Mouse (Mus musculus) large intestine, adult 2 months (tissue): Measurements from ENCODE around the gene Zfp952. TPM values are rescaled to one million over a fixed set of nuclear protein-coding genes. Genes with fewer than 3 reads are reported as not detected.
"Not testable (repeated sequence)": the region's sequence is repeated elsewhere in the genome, so short reads cannot be mapped to it uniquely, and the experiment has no call there.

ENCODE experiments used
- DNase-seq: peaks from one replicate; pipeline ENCODE4 v3.0.0-alpha.2; 2012; ENCODE audit warnings: low read depth, low spot score
- WGBS: fragments of 180-500 bp; shearing (Covaris S2); methylation state at CpG from one replicate; pipeline ENCODE4 v1.1.7; 2018; 5-methylcytosine and 5-hydroxymethylcytosine counted together
- polyA plus RNA-seq: library from polyadenylated mRNA; depleted of rRNA; stranded (reverse); fragments of >200 nt; gene quantifications from 2 replicates; pipeline ENCODE4 v1.2.3, GENCODE M21; 2012; rRNA removed

The Zfp952 gene
- polyA plus RNA-seq, result 2.2 and 3.0 TPM in 2 replicates

GRCm38 (mm10) chr17:32992699-32993474 lies at the start of gene Zfp952:
Gene Zfp952, plus strand, starts transcription at chr17:32993129.
- DNase-seq, result peak; percentile 89
- under 1% methylated on average over 21 of the region's 21 CpGs for WGBS

DNA sequence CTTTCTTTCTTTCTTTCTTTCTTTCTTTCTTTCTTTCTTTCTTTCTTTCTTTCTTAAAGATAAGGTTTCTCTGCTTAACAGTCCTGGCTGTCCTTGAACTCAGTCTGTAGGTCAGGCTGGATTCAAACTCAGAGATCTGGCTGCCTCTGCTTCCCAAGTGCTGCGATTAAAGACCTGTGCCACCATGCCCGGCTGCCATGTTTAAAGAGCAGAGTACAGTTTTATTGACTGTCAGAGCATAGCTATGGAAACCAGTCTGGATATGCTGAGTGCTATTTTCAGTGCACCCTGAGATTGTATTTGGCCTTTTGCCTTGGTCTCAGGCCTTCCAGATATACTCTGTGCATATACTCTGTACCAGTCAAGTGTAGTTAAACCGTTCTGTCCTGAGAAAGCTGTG lies 49.3 kb upstream of the Zfp952 start:
- DNase-seq, result no peak
- 90% methylated on average over 3 of the region's 3 CpGs for WGBS

DNA sequence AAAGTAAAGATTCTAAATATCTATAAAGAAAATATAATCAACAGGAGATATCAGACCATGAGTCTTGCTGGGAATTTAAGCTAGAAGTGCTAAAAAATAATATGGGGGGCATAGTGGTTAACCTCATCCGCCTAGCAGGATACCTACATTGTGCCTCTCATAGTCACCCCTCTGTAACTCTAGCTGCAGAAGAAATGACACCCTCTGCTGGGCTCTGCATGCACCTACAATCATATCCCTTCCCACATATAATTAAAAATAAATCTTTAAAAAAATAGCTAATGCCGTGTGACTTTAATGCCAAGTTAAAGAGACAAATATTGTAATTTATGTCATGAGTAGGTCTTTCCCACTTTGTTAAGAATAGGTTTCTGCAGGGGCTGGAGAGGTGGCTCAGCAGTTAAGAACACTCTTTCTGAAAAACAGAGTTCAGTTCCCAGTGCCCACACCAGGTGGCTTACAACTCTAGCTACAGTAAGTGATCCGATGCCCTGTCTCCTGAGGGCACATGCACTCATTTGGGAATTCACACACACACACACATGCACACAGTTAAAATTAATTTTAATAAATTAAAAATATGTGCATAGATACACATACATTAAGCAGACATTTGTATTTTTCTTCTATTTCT lies 48.4 kb upstream of the Zfp952 start:
- WGBS, result 51% methylated on average over 3 of the region's 3 CpGs
- no peak for DNase-seq

GRCm38 (mm10) chr17:32946716-32947115 lies 46.2 kb upstream of the Zfp952 start:
- WGBS, result 15% methylated on average over 9 of the region's 9 CpGs
- DNase-seq, result no peak

- peak; percentile 99 for DNase-seq
- WGBS, result 2% methylated on average over 12 of the region's 12 CpGs
Measured at GRCm38 (mm10) chr17:32947215-32947914, 45.6 kb upstream of the Zfp952 start, which contains the start of gene Cyp4f13. Gene Cyp4f13, minus strand, starts transcription at chr17:32947402.

DNA sequence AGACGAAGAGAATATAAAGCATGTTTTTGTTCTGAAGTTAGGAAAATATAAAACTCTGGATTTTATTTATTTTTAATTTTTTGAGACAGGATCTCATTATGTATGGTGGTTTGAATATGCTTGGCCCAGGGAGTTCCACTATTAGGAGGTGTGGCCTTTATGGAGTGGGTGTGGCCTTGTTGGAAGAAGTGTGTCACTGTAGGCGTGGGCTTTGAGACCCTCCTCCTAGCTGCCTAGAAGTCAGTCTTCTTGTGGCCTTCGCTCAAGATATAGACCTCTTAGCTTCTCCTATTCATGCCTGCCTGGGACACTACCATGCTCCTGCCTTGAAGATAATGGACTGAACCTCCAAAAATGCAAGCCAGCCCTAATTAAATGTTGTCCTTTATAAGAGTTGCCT lies 42.8 kb upstream of the Zfp952 start:
- no peak for DNase-seq
- WGBS, result 80% methylated on average over 3 of the region's 3 CpGs

DNA sequence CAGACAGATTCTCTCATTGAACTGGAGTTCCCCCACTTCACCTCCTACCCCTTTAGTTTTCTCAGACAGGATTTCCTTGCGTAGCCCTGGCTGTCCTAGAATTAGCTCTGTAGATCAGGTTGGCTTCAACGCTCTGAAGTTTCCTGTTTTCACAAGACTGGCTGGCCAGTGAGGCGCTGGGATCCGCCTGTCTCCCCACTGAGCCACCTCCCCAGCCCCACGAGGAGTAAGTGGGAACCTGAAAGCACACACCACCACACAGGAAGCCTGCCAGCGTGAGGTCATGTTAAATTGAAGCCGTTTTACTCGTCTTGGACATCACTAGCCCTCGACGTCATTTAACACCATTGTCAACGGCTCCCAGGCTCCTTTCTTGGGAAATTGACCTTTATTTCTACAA lies 41.9 kb upstream of the Zfp952 start:
- no peak for DNase-seq
- WGBS, result 73% methylated on average over 11 of the region's 11 CpGs

DNA sequence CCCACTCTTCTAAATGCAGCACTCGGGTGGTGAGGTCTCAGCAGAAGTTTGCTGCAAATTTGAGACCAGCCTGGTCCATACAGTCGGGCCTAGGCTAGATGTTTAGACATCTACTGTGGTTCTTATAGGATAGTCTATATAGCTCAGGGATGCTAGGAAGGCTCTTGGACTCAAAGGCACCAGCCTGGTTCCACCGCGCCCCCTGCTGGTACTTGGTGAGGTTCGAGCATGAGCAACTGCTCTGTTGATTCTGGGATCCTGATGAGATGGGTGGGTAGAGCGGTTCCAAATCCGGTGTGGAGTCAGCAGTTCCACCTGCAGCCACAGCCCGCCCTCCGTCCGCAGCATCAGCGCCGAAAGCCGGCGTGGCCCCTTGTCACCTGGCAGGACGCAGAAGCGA lies 41.5 kb upstream of the Zfp952 start:
- DNase-seq, result peak; percentile 80
- 19% methylated on average over 16 of the region's 16 CpGs for WGBS

DNA sequence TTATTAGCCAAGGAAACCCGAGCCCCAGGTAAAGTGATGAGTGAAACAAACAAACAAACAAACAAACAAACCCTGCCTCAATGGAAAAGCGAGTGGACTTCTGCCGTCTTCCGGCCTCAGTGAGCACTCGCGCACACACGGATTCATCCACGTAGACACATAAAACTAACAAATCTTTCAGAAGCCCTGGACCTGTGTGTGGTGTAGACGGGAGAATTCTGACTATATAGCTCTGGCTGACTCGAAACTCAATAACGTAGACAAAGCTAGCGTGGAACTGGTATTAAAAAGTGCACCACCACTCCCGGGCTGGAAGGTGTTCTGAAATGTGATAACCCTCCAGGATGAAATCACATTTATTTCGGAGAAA lies 27.7 kb upstream of the Zfp952 start:
- under 1% methylated on average over 14 of the region's 14 CpGs for WGBS
- no peak for DNase-seq

DNA sequence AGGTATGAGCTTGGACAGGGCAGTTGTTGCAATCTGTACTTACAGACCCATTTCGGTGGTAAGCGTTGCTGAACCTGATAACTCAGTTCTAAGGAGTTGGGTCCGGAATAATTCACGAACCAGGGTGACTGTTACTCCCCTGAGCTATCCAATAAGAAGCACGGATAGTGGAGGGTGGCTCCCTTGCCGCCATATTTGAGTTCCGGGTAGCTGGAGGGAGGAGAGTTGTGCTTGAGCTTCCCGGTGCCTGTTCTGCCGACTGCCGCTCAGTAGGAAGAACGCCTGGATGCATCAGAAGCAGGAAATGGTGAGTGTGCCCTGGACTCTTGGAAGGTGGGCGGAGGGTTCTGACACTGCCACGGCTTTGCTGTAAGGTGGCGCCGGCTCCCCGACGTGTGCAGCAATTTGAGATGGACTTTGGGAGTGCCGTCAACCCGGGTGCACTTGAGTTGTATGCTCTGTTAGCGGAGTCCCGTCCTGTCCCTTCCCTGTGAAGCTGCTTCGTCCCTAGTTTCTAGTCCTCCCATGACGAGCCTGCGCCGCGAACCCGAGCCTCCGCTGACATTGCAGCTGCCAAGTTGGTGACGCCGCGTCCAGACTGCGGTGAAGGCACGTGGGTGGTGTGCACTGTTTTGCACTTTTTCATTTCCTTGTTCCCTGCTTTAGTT lies 27.2 kb upstream of the Zfp952 start, which contains the start of gene Zfp472:
Zfp472 (plus strand) TSS at position 192 of the 668 bp plus-strand sequence.
- DNase-seq, result peak; percentile 91
- under 1% methylated on average over 33 of the region's 33 CpGs for WGBS

DNA sequence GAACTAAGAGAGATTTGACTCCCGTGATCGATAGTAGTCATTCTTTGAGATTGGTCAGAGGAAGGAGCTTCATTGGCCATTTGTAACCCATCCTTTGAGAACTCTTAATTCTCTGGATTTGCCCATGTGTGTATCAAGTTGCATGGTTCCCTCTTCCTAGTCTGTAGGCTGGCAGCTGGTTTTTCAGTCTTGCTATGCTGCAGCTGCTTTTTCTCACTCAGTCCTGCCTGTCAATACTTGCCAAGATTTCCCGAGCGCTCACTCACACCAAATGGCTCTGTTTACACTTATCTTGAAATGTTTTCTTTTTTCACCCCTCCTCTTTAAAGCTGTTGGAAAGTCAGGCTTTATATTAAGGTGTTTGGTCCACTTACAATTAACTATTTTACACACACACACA lies 11.6 kb upstream of the Zfp952 start:
- WGBS, result 83% methylated on average over 4 of the region's 4 CpGs
- DNase-seq, result no peak

- WGBS, result 70% methylated on average over 4 of the region's 4 CpGs
- no peak for DNase-seq
Measured at GRCm38 (mm10) chr17:32986301-32986700, 6.6 kb upstream of the Zfp952 start.

DNA sequence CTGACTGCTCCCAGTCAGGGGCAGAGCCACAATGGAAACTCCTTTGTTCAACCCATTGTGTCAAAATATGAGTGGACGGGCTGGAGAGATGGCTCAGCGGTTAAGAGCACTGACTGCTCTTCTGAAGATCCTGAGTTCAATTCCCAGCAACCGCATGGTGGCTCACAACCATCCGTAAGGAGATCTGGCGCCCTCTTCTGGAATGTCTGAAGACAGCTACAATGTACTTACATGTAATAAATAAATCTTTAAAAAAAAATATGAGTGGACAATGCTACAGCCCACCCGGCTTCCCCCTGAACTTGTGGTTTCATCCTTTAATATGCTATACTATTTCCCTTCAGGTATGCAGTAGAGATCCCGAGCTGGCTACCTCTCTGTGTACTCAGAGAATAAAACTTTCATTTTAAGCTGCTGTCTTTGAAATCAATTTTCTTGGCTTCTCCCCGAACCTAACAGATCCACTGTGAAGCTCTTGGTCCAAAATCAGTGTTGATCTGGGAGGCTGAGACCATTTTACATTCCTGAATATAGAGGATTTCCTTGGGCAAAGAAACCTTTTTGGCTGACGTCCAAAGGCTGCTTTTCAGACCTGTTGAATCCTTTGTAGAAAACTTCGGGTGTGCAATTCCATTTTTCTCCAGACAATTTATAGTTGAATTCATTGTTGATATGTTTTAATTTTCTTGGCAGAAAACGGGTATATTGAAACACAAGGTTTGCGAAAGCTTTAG lies 797 bp upstream of the Zfp952 start:
- WGBS, result 63% methylated on average over 12 of the region's 12 CpGs
- peak; percentile 6 for DNase-seq

DNA sequence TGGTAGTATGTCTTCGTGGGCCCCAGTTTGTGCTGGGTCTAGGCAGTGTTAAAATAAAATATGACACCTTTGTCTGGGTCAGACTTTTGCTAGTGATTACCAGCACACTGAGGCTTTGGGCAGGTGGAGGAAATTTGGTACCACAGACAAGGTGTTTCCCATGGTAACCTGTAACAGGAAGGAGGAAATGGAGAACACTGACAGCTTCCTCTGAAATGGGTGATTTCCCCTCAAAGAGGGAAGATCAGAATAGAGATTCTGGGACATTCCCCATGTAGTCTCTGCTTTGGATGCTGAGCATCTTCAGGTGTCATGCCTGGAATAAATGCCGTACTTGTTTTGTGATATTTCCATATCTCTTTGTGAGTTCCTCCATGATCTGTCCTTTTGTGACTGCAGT lies 5.6 kb downstream of the Zfp952 start:
- 95% methylated on average over 2 of the region's 2 CpGs for WGBS
- no peak for DNase-seq

- DNase-seq, result no peak
- WGBS, result 38% methylated on average over 9 of the region's 9 CpGs
Measured at GRCm38 (mm10) chr17:33008337-33008736, 15.4 kb downstream of the Zfp952 start.

DNA sequence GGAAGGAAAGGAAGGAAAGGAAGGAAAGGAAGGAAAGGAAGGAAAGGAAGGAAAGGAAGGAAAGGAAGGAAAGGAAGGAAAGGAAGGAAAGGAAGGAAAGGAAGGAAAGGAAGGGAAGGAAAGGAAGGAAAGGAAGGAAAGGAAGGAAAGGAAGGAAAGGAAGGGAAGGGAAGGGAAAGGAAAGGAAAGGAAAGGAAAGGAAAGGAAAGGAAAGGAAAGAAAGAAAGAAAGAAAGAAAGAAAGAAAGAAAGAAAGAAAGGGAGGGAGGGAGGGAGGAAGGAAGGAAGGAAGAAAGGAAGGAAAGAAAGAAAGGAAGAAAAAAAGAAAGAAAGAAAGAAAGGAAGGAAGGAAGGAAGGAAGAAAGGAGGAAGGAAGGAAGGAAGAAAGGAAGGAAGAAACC lies 27.5 kb downstream of the Zfp952 start:
- DNase-seq, result not testable (repeated sequence)

GRCm38 (mm10) chr17:33032376-33032775 lies 39.4 kb downstream of the Zfp952 start:
- 3% methylated on average over 10 of the region's 10 CpGs for WGBS
- DNase-seq, result no peak

DNA sequence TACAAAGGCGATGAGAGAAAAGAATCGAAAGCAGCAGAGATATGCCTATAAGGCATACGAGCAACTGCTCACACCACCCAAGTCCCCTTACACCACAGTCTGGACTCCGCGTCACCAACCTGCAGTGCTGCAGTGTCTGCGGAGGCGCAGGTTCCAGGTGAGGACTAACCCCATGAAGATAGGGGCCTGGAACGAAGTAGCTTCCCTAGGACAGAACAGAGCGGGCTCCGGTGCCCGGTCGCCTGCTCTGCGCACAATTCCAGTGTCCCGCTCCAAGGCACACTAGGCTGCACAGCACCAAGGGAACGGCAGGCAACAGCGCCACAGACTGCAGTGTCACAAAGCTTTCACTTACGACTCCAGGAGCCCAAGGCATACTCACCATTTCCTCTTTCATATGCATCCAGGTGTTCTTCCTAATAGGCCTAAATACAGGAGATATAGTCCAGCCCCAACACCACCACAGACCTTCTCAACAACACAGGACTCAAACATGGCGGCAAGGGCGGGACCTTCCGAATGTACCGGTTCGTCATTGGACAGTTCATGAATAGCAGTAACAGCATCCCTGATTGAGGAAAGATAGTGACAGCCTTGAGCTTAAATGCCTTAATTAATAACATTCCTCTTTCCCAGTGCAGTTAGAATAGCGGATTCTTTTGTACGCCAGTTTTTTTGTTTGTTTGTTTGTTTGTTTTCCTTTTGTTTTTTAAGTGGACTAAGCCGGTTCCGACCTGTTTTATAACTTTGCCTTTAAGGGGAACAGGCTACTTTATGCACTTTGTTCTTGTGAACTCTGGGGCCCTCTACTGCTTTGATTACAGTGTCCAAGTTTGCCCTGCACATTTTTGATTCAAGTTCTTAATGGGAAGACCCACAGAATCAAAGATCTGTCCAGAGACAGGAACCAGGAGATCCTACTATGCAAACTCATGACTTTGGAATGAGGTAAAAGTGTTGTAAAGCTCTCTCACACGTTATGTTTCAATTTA lies 40.3 kb downstream of the Zfp952 start, which contains the start of gene Zfp763:
Zfp763 (minus strand) TSS at position 503 of the 992 bp plus-strand sequence.
- DNase-seq, result peak; percentile 73
- 1% methylated on average over 27 of the region's 27 CpGs for WGBS
